Mouse (Mus musculus) erythroblast, embryonic 14.5 days (primary cell): Measurements from ENCODE around the gene Nol3. TPM values are rescaled to one million over a fixed set of nuclear protein-coding genes. Genes with fewer than 3 reads are reported as not detected.

Experiments used
- H3K27me3 ChIP-seq: 2 replicates; pipeline ENCODE4 v1.6.1; 2012; ENCODE audit warnings: inconsistent platforms; ENCODE audit not compliant: control insufficient read depth
- H3K36me3 ChIP-seq: 2 replicates; pipeline ENCODE4 v1.6.1; 2012; ENCODE audit warnings: mild to moderate bottlenecking, inconsistent platforms; ENCODE audit not compliant: control insufficient read depth
- H3K4me1 ChIP-seq: 2 replicates; pipeline ENCODE4 v1.6.1; 2012; ENCODE audit warnings: inconsistent platforms; ENCODE audit not compliant: control insufficient read depth
- H3K4me3 ChIP-seq: replicated peaks from 2 replicates; pipeline ENCODE3; 2012; ENCODE audit warnings: moderate library complexity, mild to moderate bottlenecking, inconsistent platforms
- H3K9me3 ChIP-seq: 2 replicates; pipeline ENCODE4 v1.6.1; 2012; ENCODE audit warnings: low read length, inconsistent platforms, mixed read lengths; ENCODE audit not compliant: control insufficient read depth
- GATA1 ChIP-seq: IDR thresholded peaks from 2 replicates; pipeline ENCODE4 v1.6.1; 2012; ENCODE audit warnings: low read length, inconsistent platforms, mixed read lengths
- TAL1 ChIP-seq: IDR thresholded peaks from 3 replicates; pipeline ENCODE4 v1.6.1; 2012; ENCODE audit warnings: low read length, inconsistent platforms, mixed read lengths
- polyA plus RNA-seq: library from polyadenylated mRNA; stranded (reverse); fragments of >175 nt; gene quantifications from 2 replicates; pipeline ENCODE4 v1.2.3, GENCODE M21; 2012

Gene Nol3
- polyA plus RNA-seq, 1 experiment: not detected

DNA sequence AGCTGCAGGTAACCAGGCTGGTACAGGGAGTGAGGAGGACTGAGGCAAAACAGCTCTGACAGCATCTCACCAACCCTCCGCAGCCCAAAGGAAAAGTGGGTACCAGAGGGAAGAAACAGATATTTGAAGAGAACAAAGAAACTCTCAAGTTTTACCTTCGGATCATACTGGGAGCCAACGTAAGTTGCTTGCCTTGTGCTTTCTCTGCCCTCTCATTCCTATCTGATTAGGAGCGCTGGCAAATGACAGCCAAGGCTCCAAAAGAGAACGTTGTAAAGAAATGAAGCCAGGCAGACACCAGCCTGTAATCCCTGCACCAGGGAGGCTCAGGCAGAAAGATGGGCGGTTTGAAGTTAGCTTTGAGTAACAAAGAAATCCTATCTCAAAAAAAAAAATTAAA lies 51.0 kb downstream of the Nol3 start:
- TF ChIP-seq TAL1: no peak
- peak; percentile 77 for TF ChIP-seq GATA1
- Histone ChIP-seq H3K27me3 (no peaks in the 10 kb centered on the region), H3K36me3 (peaks cover 78% of the 10 kb centered on the region), H3K4me3 (peak overlapping the region; percentile 85), H3K4me1 (peaks cover 67% of the 10 kb centered on the region), H3K9me3 (no peaks in the 10 kb centered on the region)

DNA sequence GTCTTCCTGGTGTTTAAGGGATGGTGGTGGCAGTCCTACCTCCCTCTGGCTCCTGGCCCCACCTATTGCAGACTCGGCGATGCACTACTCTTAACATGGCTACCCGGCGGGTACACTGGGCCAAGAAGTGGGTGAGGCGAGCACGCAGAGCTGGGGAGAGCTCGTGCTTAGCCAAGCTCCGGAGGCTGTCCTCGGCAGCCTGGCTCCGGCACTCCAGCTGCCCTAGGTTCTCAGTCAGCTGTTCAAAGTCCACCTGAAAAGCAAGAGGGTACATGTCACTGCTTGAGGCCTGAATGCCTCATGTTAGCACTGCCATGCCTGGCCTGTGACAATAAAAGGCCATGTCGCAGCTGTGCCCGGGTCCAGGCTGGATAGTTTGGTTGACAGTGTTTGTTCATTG lies 54.4 kb downstream of the Nol3 start:
- no peak for TF ChIP-seq GATA1
- Histone ChIP-seq H3K36me3 (peaks cover 63% of the 10 kb centered on the region), H3K4me1 (peaks cover 34% of the 10 kb centered on the region), H3K9me3 (no peaks in the 10 kb centered on the region), H3K4me3 (no peak overlapping the region), H3K27me3 (no peaks in the 10 kb centered on the region)

DNA sequence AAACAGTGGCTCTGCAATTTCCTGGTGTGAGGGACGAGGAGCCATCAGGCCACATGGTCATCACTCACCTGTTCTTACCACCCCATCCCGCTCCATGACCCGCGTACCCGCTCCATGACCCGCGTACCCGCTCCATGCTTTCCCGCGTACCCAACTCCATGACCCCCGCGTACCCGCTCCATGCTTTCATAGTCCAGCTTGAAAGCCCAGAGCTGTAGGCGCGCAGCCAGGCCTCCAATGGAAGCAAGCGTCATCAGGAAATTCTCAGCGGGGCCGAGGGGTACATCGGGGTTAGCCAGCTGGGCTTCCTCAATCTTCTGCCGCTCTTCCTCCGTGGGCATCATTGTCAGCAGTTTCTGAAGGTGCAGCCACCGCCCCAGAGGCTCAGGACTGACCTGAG lies 55.5 kb downstream of the Nol3 start:
- H3K27me3 ChIP-seq: no peaks in the 10 kb centered on the region
- peaks cover 3% of the 10 kb centered on the region for H3K9me3 ChIP-seq
- peaks cover 32% of the 10 kb centered on the region for H3K4me1 ChIP-seq
- H3K36me3 ChIP-seq: peaks cover 69% of the 10 kb centered on the region
- no peak overlapping the region for H3K4me3 ChIP-seq
- TF ChIP-seq TAL1 (no peak), GATA1 (no peak)

Other genes with a start within 250 kb of the Nol3 start
- not detected in 2 replicates for gene Ces3a, start 227.5 kb upstream of the Nol3 start, polyA plus RNA-seq
- not detected in 2 replicates for gene Ces3b, start 192.4 kb upstream of the Nol3 start, polyA plus RNA-seq
- gene Ces4a, start 144.3 kb upstream of the Nol3 start, polyA plus RNA-seq: not detected in 2 replicates
- 0.06 and 0.11 TPM in 2 replicates for gene Cbfb, start 105.5 kb upstream of the Nol3 start, polyA plus RNA-seq
- 0.63 and 1.3 TPM in 2 replicates for gene D230025D16Rik, start 51.0 kb upstream of the Nol3 start, polyA plus RNA-seq
- gene B3gnt9, start 21.0 kb upstream of the Nol3 start, polyA plus RNA-seq: 0.74 and 1.0 TPM in 2 replicates
- 1.7 and 2.0 TPM in 2 replicates for gene Tradd, start 11.5 kb upstream of the Nol3 start, polyA plus RNA-seq
- 0.10 and 0.27 TPM in 2 replicates for gene Fbxl8, start 11.5 kb upstream of the Nol3 start, polyA plus RNA-seq
- not detected in 2 replicates for gene Hsf4, start 6.3 kb upstream of the Nol3 start, polyA plus RNA-seq
- 0.01 and 0.09 TPM in 2 replicates for gene 4931428F04Rik, start 13.7 kb downstream of the Nol3 start, polyA plus RNA-seq
- 1.6 and 1.7 TPM in 2 replicates for gene Exoc3l, start 20.0 kb downstream of the Nol3 start, polyA plus RNA-seq
- 30.0 and 45.9 TPM in 2 replicates for gene E2f4, start 21.5 kb downstream of the Nol3 start, polyA plus RNA-seq
- 0.97 and 1.1 TPM in 2 replicates for gene Elmo3, start 29.5 kb downstream of the Nol3 start, polyA plus RNA-seq
- 2.5 and 3.1 TPM in 2 replicates for gene Lrrc29, start 50.1 kb downstream of the Nol3 start, polyA plus RNA-seq
- gene Tmem208, start 50.2 kb downstream of the Nol3 start, polyA plus RNA-seq: 3.4 and 3.5 TPM in 2 replicates
- gene Fhod1, start 71.8 kb downstream of the Nol3 start, polyA plus RNA-seq: 0.19 and 0.21 TPM in 2 replicates
- 0.02 TPM in 1 of 2 replicates, not detected in the other for gene Slc9a5, start 72.7 kb downstream of the Nol3 start, polyA plus RNA-seq
- gene Plekhg4, start 97.1 kb downstream of the Nol3 start, polyA plus RNA-seq: not detected in 2 replicates
- not detected in 2 replicates for gene Kctd19, start 137.4 kb downstream of the Nol3 start, polyA plus RNA-seq
- gene Lrrc36, start 137.4 kb downstream of the Nol3 start, polyA plus RNA-seq: 0.03 and 0.05 TPM in 2 replicates
- gene Tppp3, start 195.4 kb downstream of the Nol3 start, polyA plus RNA-seq: 0.34 and 0.96 TPM in 2 replicates
- 0.14 and 0.23 TPM in 2 replicates for gene Zdhhc1, start 220.8 kb downstream of the Nol3 start, polyA plus RNA-seq
- not detected in 2 replicates for gene Hsd11b2, start 242.6 kb downstream of the Nol3 start, polyA plus RNA-seq